Mouse (Mus musculus): ENCODE measurements at regions not wholly inside any gene's neighbourhood (a gene's known extent, or its start where the extent isn't known, plus 50 kb on each side); places are given as distances from the start of the nearest gene placed in this dataset.

DNA sequence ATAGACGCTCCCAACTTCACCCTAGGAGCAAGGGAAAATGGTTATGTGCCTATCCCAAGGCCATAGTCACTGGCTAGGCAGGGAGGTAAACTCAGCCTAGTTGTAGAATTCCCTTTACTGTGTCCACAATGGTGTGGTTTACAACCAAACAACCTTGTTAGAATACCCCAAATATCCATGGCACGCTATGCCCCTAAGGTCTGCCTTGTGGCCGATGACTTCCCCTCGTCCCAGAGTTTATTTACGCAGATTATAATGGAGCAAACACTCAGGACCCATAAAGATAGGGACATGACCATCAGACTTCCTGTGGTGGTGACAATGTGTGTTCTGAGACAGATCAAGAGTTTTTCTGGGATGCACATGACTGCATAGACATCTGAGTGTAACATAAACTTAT is 231.5 kb upstream of the Vstm2b start:
- no peak for DNase-seq (ENCODE audit: low read depth, low spot score)

DNA sequence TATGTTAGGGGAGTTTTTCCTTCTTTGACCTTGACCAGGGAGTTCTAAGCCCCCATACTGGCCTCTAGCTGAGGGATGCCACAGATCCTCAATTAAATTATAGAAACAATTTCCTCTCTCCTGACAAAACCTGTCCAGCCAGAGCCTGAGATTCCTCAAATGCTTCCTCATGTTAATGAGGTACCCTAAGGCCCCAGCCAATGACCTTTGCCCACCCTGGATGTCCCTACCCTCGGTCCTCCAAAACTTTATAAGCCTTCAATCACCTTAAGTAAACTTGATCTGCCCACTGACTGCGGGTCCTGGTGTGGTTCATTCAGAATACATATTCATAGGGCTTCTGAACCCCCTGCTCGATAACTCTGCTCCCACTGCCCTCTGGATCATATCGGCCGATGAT is 227.7 kb upstream of the Vstm2b start:
- DNase-seq (ENCODE audit: low read depth, low spot score) = no peak

DNA sequence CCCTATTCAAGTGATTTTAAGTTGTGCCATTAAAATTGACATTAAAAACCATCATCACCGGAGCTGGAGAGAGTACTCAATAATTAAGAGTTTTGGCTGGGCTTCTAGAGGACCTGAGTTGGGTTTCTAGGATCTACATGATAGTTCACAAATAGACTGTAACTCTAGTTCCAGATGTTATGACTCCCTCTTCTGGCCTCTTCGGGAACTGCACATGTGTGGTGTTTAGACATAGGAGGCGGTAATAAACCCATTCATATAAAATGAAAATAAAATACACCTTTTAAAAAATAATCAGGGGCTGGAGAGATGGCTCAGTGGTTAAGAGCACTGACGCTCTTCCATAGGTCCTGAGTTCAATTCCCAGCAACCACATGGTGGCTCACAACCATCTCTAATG is 227.1 kb upstream of the Vstm2b start:
- DNase-seq (ENCODE audit: low read depth, low spot score) = no peak

DNA sequence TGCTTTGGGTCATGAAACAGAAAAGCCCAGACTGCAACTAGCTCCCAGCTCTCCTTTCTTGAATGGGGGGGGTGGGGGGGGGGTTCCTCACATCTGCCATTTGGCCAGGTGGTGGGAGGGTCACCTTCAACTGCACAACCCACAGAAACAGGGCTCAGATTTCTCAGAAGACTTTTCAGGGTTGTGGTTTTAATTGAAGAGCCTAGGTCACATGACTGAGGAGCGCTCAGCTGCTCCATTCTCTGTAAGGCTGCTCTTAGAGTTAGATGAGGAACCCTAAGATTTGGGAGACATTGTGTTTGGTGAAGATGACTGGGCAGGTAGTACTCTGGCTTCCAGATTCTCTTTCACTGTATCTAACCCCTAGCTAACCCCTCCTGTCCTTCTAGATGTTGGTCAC is 225.8 kb upstream of the Vstm2b start:
- DNase-seq (ENCODE audit: low read depth, low spot score) = no peak

DNA sequence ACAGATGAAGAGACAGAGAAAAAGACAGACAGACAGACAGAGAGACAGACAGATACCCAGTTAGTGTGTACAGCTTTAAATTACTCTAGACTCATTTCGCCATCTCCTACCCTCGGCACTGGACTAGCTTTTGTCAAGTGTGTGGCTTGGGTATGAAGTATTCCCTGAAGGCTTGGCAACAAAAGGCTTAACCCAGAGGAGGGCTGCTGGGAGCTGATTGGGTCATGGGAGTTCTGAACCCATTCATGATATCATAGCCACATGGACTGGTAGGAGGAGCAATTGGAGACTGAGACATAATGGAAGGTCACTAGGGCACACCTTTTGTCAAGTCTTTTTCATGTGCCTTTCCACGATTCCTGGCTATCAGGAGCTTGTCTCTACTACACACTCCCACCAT is 223.7 kb upstream of the Vstm2b start:
- DNase-seq (ENCODE audit: low read depth, low spot score) = no peak

DNA sequence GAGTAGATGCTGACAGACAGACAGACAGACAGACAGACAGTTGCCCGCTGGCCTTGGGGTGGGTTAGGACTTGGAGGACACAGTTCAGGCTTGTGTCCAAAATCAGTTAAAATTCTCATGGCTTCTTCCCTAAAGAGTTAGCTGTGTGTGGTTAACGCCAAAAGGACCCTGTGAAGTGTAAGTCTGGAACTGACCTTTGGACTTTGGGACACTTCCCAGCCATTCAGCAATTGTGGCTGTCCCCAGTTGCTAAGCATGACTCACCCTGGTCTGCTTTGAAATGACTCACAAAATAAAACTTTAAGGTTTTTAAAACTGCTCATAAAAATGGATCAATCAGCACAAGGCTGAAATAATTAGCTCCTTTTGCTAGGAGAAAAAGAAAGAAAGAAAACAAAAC is 220.5 kb upstream of the Vstm2b start:
- no peak for DNase-seq (ENCODE audit: low read depth, low spot score)

DNA sequence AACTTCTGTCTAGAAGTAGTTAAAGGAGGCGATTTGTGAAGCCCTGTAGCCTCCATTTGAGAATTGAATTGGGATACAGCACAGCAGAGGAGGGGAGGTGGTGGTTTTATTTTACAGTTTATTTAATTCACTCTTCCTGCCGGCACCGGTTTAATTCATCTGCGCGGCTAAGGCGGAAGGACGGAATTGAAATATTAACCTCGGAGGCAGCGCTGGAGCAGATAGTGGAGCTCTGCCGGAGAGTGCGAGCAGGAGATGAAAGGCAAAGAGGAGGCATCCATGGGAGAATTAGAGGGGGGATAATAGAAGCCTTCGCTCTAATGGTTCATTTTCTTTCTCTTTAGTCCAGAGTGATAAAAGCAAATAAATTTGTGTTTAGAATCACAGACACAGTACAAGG is 217.6 kb upstream of the Vstm2b start:
- DNase-seq (ENCODE audit: low read depth, low spot score) = no peak

DNA sequence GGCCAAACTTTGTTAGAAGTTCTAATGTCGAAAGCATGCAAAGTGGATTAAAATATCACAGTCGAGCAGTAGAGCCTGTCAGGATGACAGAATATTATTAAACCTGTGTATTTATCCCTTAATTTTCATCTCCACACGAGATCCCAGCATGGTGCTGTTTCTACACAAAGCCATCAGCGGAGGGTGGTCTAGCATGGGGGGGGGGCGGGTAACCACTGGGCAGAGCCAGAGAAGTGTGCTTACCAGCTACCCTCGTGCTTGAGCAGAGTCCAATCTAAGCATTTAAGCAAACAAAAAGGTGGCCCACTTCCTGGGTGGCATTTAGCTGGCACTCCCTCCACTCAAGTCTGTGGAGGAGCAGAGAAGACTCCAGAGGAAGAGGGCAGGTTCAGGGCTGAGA is 217.1 kb upstream of the Vstm2b start:
- DNase-seq (ENCODE audit: low read depth, low spot score) = no peak

DNA sequence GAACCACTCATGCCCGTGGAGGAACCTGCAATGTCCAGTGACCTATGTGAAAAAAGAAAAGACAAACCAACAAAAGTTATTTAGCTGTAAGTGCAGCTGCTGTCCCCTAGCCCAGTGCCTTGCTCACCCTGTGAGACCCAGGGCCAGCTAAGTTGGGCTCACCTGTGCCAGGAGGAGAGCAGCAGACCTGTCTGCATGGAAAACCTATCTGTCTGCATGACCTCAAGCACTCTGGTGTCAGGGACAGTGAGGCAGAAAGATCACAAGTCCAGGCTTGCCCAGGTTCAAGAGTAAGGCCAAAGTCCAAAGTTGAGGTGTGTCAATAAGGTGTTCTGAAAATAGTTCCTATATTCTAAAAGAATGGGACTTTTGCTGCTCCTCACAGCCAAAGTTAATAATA is 215.0 kb upstream of the Vstm2b start:
- no peak for DNase-seq (ENCODE audit: low read depth, low spot score)

DNA sequence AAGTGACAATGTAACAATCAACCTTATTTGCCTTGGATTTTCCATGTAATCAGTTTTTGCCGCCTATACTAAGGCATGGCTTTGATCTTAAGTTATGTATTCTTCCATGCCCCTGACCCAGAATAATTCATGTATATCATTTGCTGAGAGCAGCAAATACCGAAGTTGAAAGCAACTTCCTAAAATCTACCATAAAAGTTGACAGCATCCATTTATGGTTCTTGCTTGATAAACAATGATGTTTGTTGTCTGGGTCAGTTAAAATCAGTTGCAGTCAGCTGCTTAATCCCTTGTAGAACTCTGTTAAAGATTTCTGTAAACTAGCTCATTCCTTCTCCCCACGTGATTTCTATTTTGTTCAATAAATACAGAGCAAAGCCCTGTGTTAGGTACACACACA is 214.5 kb upstream of the Vstm2b start:
- DNase-seq (ENCODE audit: low read depth, low spot score) = no peak

DNA sequence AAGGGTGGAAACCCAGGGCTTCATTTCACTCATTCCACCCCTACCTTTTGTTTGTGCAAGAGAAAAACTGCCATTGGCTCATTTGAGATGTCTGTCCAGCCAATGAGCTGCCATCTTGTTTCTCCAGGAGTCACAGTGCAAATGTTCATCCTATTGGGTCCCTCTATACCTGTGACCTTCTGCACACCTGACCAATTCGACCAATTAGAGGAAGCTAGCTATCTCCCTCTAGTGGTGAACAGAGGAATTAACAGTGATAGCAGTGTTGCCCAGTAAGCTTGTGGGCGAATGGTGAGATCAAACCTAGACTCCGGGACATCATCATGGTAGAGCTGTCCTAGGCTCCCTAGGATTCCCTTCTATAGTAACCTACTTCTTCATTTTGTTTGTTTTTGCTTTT is 211.1 kb upstream of the Vstm2b start:
- DNase-seq (ENCODE audit: low read depth, low spot score) = no peak

DNA sequence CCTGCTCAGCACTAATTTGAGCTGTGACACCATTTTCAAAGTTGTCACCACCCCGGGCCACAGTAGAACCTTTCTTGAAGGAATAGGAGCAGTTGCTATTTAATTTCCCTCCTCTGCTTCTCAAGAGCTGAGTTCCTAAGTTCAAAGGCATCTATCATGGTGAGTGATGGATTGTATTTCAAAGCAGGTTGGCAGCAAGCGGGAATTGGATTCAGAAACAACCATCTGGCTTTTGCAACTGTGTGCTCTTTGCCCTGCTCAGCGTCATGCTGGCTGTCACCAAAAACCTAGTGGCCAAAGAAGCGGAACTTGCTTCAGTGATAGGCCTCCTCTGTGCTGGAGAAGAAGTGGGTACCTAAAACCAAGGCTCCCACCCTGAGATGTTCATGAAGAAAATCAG is 209.6 kb upstream of the Vstm2b start:
- no peak for DNase-seq (ENCODE audit: low read depth, low spot score)

DNA sequence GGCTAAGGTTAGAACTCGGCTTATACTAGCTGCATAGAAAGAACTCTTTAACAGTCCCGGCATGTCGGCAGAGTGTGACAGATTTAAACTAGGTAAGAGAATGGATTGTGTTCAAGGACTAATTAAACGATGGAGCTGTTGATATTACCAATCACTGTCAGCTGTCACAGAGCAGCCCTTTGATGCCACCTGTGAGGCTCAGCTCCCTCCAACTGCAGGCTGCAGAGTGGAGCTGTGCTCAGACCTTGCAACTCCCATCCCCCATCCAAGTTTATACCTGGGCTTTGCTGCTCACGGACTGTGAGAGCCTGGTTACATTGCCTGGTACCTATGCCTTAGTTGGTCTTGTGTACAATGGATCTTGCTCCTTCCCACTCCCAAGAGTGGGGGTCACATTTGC is 204.4 kb upstream of the Vstm2b start:
- DNase-seq (ENCODE audit: low read depth, low spot score) = no peak

DNA sequence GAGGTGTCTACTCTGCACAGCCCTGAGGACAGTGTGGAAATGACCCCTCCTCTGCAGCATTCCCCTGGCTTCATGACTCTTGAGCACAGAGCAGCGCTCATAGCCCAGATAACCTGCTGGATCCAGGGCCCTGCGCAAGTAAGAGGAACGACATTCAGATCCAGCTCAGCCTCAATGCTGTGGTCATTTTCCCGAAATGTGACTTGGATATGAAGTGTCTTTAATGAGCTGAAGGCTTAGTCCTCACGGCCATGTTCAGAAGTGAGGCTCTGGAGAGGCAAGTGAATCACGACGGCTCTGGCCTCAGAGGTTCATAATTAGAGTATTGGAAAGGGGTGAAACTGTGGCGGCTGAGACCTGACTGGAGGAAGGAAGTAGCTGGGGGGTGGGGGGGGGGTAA is 200.6 kb upstream of the Vstm2b start:
- DNase-seq (ENCODE audit: low read depth, low spot score) = no peak

DNA sequence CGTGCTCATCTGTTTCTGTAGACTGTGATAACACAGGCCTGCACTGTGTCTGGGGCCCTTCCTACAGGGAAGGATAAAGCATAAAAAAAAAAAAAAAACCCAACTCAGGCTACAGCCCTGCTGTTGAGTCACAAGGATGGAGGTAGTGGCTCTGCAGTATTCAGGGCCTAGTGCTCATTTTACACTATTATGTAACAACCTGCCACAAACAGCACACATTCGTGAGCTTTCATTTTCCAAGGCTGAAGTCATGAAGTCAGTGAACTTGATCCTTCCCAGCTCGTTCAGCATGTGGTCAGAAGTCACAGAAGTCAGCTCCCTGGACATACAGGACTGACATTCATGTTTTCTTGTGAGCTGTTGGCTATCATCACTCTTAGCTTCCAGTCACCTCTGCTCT is 199.8 kb upstream of the Vstm2b start:
- DNase-seq (ENCODE audit: low read depth, low spot score) = no peak

DNA sequence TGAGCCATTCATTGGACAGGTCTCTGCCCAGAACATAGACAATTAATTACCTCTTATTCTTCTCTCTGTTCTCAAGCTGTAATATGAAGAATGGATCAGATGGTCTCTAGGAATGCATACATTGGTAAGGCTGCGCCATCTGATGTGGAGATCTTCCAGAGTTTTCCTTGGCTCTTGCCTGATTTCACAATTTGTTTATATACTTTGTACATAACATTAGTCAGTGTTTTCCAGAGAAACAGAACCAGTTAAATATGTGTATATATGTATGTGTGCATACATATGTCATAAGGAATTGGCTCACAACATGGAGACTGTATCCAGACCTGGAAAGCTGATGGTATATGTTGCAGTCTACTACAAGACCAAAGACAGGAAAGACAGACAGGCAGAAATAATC is 198.5 kb upstream of the Vstm2b start:
- DNase-seq (ENCODE audit: low read depth, low spot score) = no peak

DNA sequence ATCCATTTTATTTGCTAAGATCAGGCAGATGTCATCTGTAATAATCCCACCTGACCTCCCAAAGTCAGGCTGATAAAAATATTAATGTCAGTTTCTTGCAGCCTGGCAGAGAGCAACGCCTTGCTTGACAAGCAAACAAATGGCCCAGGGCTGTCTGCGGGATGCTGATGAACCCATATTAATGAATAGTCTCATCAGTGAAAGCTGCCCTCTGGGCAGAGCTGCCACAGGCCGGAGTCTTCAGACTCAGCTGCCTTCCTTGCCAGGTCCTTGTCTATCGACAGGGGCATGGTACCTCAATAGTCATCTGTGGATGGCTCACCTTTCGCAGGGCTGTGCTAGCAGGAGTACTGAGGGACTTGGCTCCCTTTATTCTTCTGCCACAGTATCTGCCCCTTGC is 197.5 kb upstream of the Vstm2b start:
- no peak for DNase-seq (ENCODE audit: low read depth, low spot score)

DNA sequence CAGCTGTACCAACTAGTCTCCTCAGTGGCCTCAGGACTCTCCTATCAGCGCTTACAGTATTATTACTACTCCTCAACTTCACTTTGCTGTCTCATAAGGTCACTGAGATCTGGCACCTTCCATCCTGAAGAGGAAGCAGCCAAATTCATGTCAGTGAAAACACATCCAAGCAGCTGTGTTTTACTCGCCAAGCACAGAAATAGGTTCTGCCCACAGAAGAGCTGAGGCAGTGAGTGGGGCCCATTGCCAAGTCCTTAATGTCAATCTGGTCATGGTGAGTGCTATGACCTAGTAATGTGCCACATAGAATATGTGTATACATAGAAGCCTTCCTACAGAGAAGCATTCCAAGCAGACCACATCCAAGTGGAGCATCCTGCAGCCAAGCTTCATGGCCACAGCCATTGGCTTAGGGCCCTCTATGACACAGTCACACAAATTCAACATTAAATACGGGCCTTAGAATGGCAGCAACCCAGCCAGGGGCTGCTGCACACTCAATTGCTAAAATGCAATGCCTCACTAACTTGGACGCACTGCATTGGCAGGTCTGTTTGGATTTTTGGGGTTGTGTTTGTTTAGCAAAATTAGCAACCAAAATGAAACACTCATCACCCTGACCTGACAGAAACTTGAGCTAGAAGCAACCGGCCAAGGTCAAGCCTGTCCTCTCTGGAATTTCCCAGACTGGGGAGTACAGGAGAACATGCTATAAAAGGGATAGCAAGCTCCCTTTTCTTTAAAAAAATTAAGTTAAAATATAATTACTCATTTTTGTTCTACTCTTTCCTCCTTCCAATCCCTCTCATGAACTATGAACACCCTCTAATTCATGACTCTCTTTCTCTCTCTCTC is 195.7 kb upstream of the Vstm2b start:
- DNase-seq (ENCODE audit: low read depth, low spot score) = no peak

DNA sequence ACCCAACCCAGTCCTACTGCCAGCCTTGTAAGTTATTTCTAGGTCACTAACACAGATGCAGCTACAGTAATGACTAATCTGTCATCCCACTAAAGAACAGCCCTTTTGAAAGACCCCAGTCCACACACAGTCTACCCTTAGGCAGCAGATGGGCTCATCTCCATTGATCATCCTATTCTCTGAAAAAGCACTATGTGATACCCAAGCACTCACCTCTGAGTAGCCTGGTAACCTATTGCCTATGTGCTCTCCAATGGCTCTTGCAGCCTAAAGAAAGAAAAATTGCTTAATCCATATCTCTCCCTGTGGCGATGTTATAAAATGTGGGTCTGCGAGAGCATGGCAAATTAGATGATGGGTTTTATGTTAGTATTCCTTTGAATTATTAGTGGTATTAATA is 189.9 kb upstream of the Vstm2b start:
- no peak for DNase-seq (ENCODE audit: low read depth, low spot score)

DNA sequence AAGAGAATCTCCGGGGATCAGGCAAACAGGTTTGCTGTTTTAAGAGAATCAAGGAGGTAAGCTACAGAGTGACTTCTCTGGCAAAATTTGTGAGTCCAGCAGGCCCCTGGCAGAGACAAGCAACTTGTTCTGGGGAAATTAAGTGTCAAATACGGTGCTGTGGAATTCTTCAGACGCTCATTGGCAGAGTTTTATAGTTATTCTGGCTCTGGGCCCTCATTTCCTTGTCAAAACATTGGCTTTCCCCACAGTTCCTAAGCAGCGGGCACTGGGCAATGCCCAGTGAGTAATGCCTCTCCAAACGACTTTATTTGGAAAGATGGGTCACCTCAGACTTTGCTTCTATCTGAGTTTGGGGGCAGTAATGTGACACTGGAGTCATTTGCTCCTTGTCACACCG is 180.1 kb upstream of the Vstm2b start:
- DNase-seq (ENCODE audit: low read depth, low spot score) = no peak

DNA sequence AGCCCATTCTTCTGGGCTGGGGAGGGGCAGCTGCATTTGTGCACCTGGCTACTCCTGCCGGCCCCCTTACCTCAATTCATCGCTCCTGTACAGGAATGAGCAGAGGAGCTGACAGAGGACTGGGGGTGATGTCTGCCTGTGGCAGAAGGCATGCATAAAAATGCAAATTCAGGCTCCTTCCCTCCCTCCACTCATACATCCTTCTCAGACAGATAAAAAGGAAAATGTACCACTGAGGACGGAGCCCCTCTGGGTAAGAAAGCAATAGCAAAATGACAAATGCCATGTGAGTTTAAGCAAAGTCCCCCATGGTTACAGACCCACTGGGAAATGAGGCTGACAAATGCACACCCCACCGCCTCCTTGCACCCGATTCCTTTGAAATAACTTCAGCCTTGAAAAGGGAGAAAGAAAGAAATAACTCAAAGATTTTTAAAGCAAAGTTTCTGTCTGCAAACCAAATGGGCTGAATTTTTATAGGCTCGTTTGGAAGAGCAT is 161.1 kb upstream of the Vstm2b start:
- no peak for DNase-seq (ENCODE audit: low read depth, low spot score)

DNA sequence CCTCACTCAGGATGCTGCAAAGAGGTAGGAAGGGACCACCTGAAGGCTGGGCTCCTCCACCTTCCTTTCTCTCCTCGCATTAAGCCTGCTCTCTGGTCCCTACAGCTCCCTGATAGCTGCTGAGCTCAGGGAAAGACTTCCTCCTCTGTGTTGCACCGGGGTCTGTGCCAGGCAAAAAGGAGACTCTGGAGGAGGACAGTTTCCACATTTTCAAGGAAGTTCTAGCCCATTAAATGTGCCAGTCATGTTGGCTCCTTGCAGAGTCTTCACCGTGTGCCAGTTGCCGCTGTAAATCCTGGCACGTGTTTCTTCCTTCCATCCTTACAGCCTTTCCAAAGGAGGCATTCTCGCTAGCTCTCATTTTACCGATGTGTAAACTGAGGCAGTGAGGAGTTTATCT is 160.6 kb upstream of the Vstm2b start:
- DNase-seq (ENCODE audit: low read depth, low spot score) = no peak

DNA sequence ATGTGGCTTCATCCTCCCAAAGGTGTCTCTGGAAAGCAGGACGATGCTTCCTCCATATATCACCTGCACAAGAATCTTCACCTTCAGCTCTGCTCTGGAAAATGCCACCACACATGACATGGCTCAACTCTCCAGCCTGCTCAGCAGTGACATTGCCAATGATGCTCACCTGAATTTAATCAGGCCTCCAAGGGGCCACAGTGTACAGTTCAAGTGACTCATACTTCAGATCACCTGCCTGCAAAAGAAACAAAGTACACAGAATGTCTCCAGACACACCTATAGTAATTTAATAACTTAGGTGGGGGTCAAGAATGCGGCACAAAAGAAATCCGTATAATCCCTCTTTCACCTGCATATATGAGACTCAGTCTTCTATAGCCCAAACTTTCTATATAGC is 160.0 kb upstream of the Vstm2b start:
- DNase-seq (ENCODE audit: low read depth, low spot score) = no peak
